Mouse (Mus musculus): ENCODE results near the gene Knstrn.
A peak's percentile ranks its signal among the peaks of the same experiment; 100 is the strongest.

The Knstrn gene

GRCm38 (mm10) chr2:118790551-118791525 is 23.0 kb upstream of the Knstrn start:
- peak; percentile 58 for DNase-seq (ENCODE audit: low spot score)

- DNase-seq (ENCODE audit: low spot score) = no peak
Observed at GRCm38 (mm10) chr2:118791591-118792258, 22.1 kb upstream of the Knstrn start.

GRCm38 (mm10) chr2:118792259-118792613 is 21.6 kb upstream of the Knstrn start:
- DNase-seq (ENCODE audit: low spot score) = no peak

- DNase-seq (ENCODE audit: low spot score) = no peak
Observed at GRCm38 (mm10) chr2:118793636-118794035, 20.2 kb upstream of the Knstrn start.

DNA sequence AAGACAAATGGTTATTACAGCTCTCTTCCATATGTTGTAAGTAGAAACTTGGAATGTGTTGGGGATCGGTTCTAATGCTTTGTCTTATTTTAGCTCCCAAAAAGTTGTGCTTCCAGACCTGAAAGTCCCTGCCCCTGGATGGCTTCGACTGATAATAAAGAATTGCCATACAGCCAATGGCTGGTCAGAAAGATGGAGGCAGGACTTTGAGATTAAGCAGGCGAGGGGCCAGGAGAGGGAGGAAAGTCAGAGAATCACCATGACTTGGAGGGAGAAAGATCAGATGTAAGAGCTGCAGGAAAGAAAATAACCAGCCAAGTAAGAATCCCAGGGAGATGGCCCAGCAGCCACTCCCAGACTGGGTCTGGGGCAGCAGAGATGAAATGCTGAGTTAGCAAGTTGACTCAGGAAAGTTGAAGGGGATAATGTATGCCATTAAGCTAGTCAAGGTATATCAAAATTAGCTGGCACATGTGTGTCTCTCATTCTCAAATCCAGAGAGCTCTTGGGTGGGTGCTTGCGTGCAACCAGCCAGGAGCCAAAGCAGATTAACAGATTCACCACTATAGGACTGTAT is 11.2 kb upstream of the Knstrn start:
- DNase-seq (ENCODE audit: low spot score) = no peak

DNA sequence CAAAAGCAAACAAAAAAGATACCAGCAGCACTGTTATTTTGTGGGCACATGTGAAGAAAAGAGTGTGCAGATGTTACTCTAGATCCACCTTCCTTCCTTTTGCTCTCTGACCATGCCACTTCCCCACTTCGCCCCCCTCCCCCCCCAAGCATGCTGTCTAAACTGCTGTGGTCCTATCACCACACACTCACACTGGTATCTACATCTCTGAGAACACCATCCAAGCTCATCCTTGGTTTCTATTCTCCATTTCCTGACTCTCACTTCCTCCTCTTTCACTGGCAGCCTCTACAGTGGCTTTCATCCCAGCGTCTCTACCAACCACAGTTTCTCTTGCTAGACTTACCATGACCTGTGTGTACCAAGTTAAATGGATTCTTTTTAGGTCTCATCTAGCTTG is 9.3 kb upstream of the Knstrn start:
- no peak for DNase-seq (ENCODE audit: low spot score)

- DNase-seq (ENCODE audit: low spot score) = no peak
Observed at GRCm38 (mm10) chr2:118805137-118805536, 8.7 kb upstream of the Knstrn start.

DNA sequence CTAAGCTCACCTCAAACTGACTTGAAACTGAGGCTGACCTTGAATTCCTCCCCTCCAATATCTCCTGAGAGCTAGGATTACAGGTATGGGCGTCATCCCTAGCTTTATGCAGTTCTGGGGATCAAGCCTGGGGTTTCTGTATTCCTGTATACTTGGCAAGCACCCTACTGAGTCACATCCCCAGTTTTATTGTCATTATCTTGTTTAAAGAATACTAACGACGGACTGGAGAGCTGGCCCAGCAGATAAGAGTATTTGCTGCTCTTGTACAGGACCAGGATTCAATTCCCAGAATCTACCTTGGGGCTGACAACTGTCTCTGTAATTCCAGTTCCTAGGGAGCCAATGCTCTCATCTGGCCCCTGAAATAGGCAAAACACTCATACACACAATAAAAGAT is 8.0 kb upstream of the Knstrn start:
- DNase-seq (ENCODE audit: low spot score) = no peak

- no peak for DNase-seq (ENCODE audit: low spot score)
Observed at GRCm38 (mm10) chr2:118806860-118807259, 6.9 kb upstream of the Knstrn start.

GRCm38 (mm10) chr2:118810861-118811260 is 2.9 kb upstream of the Knstrn start:
- DNase-seq (ENCODE audit: low spot score) = no peak

DNA sequence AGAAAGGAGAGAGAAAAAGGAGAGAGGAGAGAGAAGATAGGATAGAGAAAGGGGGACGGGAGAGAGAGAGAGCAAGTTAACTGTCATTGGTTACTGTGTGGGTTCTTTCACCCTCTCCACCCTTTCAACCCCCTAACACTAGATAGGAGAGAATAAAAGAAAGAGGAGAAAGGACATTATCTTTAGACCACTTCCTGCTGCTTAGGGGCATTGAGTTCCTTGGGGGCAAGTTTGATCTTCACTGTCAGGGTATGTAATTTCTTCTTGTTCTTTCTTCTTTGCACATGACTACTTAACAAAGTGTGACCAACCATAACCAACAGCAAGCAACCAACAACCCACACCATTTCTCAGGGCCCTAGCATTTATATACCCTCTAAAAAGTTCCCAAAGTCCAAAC is 1.1 kb upstream of the Knstrn start:
- no peak for DNase-seq (ENCODE audit: low spot score)

DNA sequence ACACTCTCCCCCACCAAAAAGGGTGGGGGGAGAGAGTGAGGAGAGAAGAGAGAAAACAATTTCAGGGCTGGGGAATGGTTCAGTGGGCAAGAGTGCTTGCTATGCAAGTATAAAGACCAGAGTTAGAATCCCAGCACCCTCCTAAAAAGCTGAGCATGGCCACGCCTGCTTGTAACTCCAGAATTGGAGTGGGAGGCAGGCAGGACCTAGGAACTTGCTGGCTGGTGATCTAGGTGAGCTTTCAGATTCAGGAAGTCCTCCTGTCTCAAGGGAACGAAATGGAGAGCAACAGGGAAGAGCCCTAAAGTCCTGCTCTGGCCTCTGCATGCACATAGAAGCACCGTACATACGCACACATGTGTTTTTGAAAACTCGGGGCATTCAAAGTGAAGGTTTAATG is 9.0 kb downstream of the Knstrn start:
- DNase-seq (ENCODE audit: low spot score) = no peak

GRCm38 (mm10) chr2:118824396-118824795 is 10.6 kb downstream of the Knstrn start:
- DNase-seq (ENCODE audit: low spot score) = no peak

GRCm38 (mm10) chr2:118829096-118829495 is 15.3 kb downstream of the Knstrn start:
- no peak for DNase-seq (ENCODE audit: low spot score)

- no peak for DNase-seq (ENCODE audit: low spot score)
Observed at GRCm38 (mm10) chr2:118834061-118834460, 20.3 kb downstream of the Knstrn start.

DNA sequence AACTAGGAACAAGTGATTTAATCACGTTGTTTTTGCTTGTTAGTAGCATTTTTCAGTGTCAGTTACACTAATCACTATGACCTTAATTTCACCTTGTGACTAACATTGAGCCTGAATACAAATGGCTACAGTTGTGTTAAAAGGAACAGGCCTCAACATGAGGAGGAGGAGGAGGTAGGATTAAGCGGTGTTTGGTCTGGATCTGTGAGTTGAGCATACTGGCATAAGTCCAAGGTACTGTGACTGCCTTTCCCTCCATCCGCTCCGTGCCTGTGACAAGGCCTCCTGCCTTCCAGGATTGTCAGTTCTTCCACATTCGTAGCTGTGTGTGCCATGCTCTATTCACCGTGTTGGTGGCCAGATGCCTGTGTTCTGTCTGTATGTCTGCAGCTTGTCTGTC is 21.3 kb downstream of the Knstrn start:
- no peak for DNase-seq (ENCODE audit: low spot score)

DNA sequence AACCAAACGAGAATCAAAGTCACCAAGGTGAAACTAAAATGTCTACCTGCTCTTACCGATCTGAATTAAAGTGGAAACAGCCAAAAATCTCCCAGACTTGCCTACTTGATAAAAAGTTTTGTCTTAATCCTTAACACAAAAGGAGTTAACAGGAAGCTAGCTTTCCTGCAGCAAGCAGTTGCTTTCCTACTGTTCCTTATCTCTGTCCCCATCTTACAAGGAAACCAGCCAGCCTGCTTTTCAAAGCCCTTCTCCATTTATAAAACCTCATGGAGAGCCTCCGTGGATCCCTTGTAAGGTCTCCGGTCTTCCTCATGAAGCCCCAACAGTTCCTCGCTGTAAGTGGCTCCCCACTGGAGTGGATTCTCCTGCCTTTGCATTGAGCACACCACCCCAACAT is 24.5 kb downstream of the Knstrn start:
- DNase-seq (ENCODE audit: low spot score) = no peak

- no peak for DNase-seq (ENCODE audit: low spot score)
Observed at GRCm38 (mm10) chr2:118841186-118841585, 27.4 kb downstream of the Knstrn start.

DNA sequence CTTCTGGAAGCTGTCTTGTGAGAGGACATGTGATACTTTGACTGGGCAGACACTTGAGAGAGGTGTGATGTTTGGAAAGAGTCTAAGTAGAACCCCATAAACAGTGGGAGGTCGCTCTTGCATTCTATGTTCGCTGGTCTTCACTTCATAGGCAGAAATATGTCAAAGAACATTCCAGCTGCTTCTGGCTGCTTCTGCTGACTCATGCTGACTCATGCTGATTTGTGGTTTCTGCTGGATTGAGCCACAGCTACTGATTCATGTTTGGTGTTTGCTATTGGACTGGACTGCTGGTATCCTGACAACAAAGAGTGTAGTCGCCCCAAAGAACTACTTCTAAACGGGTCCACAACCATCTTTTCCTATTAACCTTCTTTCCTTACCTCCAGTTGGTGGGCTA is 28.0 kb downstream of the Knstrn start:
- DNase-seq (ENCODE audit: low spot score) = no peak

DNA sequence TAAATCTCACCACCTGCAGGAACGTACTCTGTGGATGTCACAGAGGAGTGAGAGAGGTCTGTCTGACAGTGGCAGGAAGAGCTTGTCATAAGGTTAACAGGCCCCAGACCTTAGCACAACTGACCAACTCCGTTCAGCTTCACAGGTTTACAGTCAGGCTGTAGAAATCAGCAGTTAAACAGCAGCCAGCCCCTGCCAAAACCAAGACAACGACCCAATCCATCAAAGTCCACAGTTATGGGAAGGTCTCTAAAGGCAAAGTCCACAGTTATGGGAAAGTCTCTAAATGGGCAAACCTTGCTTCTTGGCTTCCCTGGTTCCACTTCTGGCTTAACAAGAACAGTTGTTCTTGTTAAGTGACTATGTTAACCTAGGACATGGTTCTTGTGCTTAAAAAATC is 30.6 kb downstream of the Knstrn start:
- no peak for DNase-seq (ENCODE audit: low spot score)

GRCm38 (mm10) chr2:118846246-118846645 is 32.4 kb downstream of the Knstrn start:
- DNase-seq (ENCODE audit: low spot score) = no peak

DNA sequence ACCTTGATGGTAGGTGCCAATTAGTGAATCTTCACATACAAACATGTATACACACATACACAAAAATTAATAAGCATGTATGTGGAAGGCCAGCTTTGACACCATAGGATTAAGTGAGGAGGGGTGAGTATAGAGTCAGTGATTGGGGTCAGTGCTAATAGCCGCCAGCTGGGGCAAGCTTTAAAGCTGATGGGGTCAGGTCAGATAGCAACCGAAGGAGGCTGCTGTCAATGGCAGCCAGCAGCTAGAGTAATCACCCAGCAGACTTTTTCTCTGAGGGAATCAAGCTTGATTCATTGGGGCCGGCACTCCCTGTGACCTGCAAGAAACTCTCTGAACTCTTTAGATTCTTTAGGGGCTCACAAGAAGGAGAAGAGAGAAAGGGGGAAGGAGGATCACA is 38.0 kb downstream of the Knstrn start:
- no peak for DNase-seq (ENCODE audit: low spot score)
